16 mouse cellular contexts compared by ENCODE assay signal in genomic region chr19:4247010-4247409, GRCm38 (mm10). TPM values are rescaled to one million over a fixed set of nuclear protein-coding genes. Genes with fewer than 3 reads are reported as not detected.
DNase-seq lines count a peak whose midpoint lies in the region; ATAC-seq and TF ChIP-seq lines count a peak whose summit lies in the region.
"Had no signal": no experiment of that assay in that cellular context is flagged by ENCODE, and none has a peak within 500 bp of the region (broad histone marks: within the 10 kb centered on the region; RNA-seq: fewer than 3 reads in every experiment).

No protein-coding gene starts in this region.

- peak; percentile 62 for DNase-seq in thymus, postnatal 0 days (ENCODE audit: low spot score)
- no peak for DNase-seq in thymus, postnatal 25 days
- DNase-seq in right cerebral cortex, adult 2 months (ENCODE audit: low spot score in 2 of 2) = no peak
- DNase-seq: adrenal gland, adult 2 months; cerebellum, postnatal 25 days had no signal

- no peak overlapping the region for H3K27ac ChIP-seq in intestine, postnatal 0 days (ENCODE audit: low read depth, low read length)
- no peak overlapping the region for H3K27ac ChIP-seq in intestine, embryonic 15.5 days
- H3K27ac ChIP-seq: limb, embryonic 12.5 days had no signal

- 64% methylated on average over 1 of the region's 1 CpGs for WGBS in intestine, postnatal 0 days
- WGBS in intestine, embryonic 15.5 days = 50% methylated on average over 1 of the region's 1 CpGs

- ATAC-seq in intestine, postnatal 0 days = no peak
- no peak for ATAC-seq in intestine, embryonic 15.5 days
- ATAC-seq in common myeloid progenitor, adult 5-6 weeks (replicated peaks; ENCODE audit: low read depth, poor library complexity, severe bottlenecking) = peak; percentile 39; the same call in 1 of the 2 replicates
- no peak for ATAC-seq in frontal cortex, adult (ENCODE audit: low TSS enrichment)

- H3K9me3 ChIP-seq in intestine, postnatal 0 days (ENCODE audit: control insufficient read depth) = no peaks in the 10 kb centered on the region
- no peaks in the 10 kb centered on the region for H3K9me3 ChIP-seq in intestine, embryonic 15.5 days
- H3K9me3 ChIP-seq: limb, embryonic 12.5 days had no signal

- no peaks in the 10 kb centered on the region for H3K4me1 ChIP-seq in intestine, postnatal 0 days (replicated peaks; ENCODE audit: control insufficient read depth, insufficient read depth, low read length)
- H3K4me1 ChIP-seq in intestine, embryonic 15.5 days (replicated peaks) = no peaks in the 10 kb centered on the region
- H3K4me1 ChIP-seq: limb, embryonic 12.5 days had no signal

- no peaks in the 10 kb centered on the region for H3K36me3 ChIP-seq in intestine, postnatal 0 days (ENCODE audit: control insufficient read depth, insufficient read depth)
- H3K36me3 ChIP-seq in intestine, embryonic 15.5 days = no peaks in the 10 kb centered on the region
- H3K36me3 ChIP-seq: limb, embryonic 12.5 days had no signal

- TF ChIP-seq CTCF in intestine, postnatal 0 days (IDR thresholded peaks at IDR 0.05; ENCODE audit: low read depth) = peak; percentile 57

- H3K4me3 ChIP-seq in intestine, postnatal 0 days (ENCODE audit: low read depth, low read length) = no peak overlapping the region
- no peak overlapping the region for H3K4me3 ChIP-seq in intestine, embryonic 15.5 days (replicated peaks)
- H3K4me3 ChIP-seq: limb, embryonic 12.5 days had no signal

- H3K4me2 ChIP-seq in intestine, postnatal 0 days (replicated peaks; ENCODE audit: low read depth) = no peak overlapping the region
- H3K4me2 ChIP-seq in intestine, embryonic 15.5 days (replicated peaks) = no peak overlapping the region
- H3K4me2 ChIP-seq: heart, embryonic 11.5 days; limb, embryonic 12.5 days had no signal

- no peaks in the 10 kb centered on the region for H3K27me3 ChIP-seq in intestine, postnatal 0 days (replicated peaks; ENCODE audit: control insufficient read depth, insufficient read depth, low read length)
- H3K27me3 ChIP-seq in intestine, embryonic 15.5 days (replicated peaks) = no peaks in the 10 kb centered on the region

- H3K9ac ChIP-seq in intestine, postnatal 0 days (ENCODE audit: low read depth, low read length) = no peak overlapping the region
- H3K9ac ChIP-seq in intestine, embryonic 15.5 days = no peak overlapping the region
- H3K9ac ChIP-seq: limb, embryonic 12.5 days had no signal

RNA-seq across cellular contexts. Expression of gene Pold4, which starts 15.3 kb away (rescaled TPM):
- 81.5 and 87.8 TPM in 2 replicates for polyA plus RNA-seq in intestine, postnatal 0 days (2015; fragmentation: Nextera tagmentation; extraction: Ambion mirVana)
- polyA plus RNA-seq in intestine, embryonic 15.5 days (2015; fragmentation: Nextera tagmentation; extraction: Ambion mirVana) = 35.0 and 40.8 TPM in 2 replicates
- polyA plus RNA-seq in thymus, postnatal 0 days (2015; fragmentation: Nextera tagmentation; extraction: Ambion mirVana) = 41.2 and 44.3 TPM in 2 replicates
- total RNA-seq in common myeloid progenitor, adult 5-6 weeks (2017) = 64.3 and 74.0 TPM in 2 replicates

RNA-seq across cellular contexts. Expression of gene Ssh3, which starts 22.0 kb away (rescaled TPM):
- polyA plus RNA-seq in intestine, postnatal 0 days (2015; fragmentation: Nextera tagmentation; extraction: Ambion mirVana) = 18.1 and 18.5 TPM in 2 replicates
- 22.2 and 24.8 TPM in 2 replicates for polyA plus RNA-seq in intestine, embryonic 15.5 days (2015; fragmentation: Nextera tagmentation; extraction: Ambion mirVana)
- polyA plus RNA-seq in thymus, postnatal 0 days (2015; fragmentation: Nextera tagmentation; extraction: Ambion mirVana) = 9.4 and 10.1 TPM in 2 replicates
- total RNA-seq in common myeloid progenitor, adult 5-6 weeks (2017) = 13.6 and 22.7 TPM in 2 replicates

RNA-seq across cellular contexts. Expression of gene AC109138.7, which starts 32.9 kb away (rescaled TPM):
- not detected in 2 replicates for polyA plus RNA-seq in intestine, postnatal 0 days (2015; fragmentation: Nextera tagmentation; extraction: Ambion mirVana)
- polyA plus RNA-seq in intestine, embryonic 15.5 days (2015; fragmentation: Nextera tagmentation; extraction: Ambion mirVana) = not detected in 2 replicates
- not detected in 2 replicates for polyA plus RNA-seq in thymus, postnatal 0 days (2015; fragmentation: Nextera tagmentation; extraction: Ambion mirVana)
- total RNA-seq in common myeloid progenitor, adult 5-6 weeks (2017) = not detected in 2 replicates
- total RNA-seq: adrenal gland, adult 2 months; layer of hippocampus, postnatal 14 days had no signal
- polyA plus RNA-seq: adrenal gland, adult 2 months; frontal cortex, adult 2 months; heart, embryonic 11.5 days; hindbrain, embryonic 11.5 days; kidney, embryonic 14.5 days; limb, embryonic 12.5 days; small intestine, adult 2 months had no signal

RNA-seq across cellular contexts. Expression of gene Clcf1, which starts 33.0 kb away (rescaled TPM):
- 2.4 and 2.5 TPM in 2 replicates for polyA plus RNA-seq in intestine, postnatal 0 days (2015; fragmentation: Nextera tagmentation; extraction: Ambion mirVana)
- 5.7 and 5.9 TPM in 2 replicates for polyA plus RNA-seq in intestine, embryonic 15.5 days (2015; fragmentation: Nextera tagmentation; extraction: Ambion mirVana)
- 2.1 and 2.5 TPM in 2 replicates for polyA plus RNA-seq in thymus, postnatal 0 days (2015; fragmentation: Nextera tagmentation; extraction: Ambion mirVana)
- total RNA-seq in common myeloid progenitor, adult 5-6 weeks (2017) = 2.0 and 5.0 TPM in 2 replicates

RNA-seq across cellular contexts. Expression of gene Ankrd13d, which starts 35.9 kb away (rescaled TPM):
- polyA plus RNA-seq in intestine, postnatal 0 days (2015; fragmentation: Nextera tagmentation; extraction: Ambion mirVana) = 2.0 and 2.4 TPM in 2 replicates
- polyA plus RNA-seq in intestine, embryonic 15.5 days (2015; fragmentation: Nextera tagmentation; extraction: Ambion mirVana) = 5.3 and 5.7 TPM in 2 replicates
- 9.8 and 12.2 TPM in 2 replicates for polyA plus RNA-seq in thymus, postnatal 0 days (2015; fragmentation: Nextera tagmentation; extraction: Ambion mirVana)
- 0.58 and 3.7 TPM in 2 replicates for total RNA-seq in common myeloid progenitor, adult 5-6 weeks (2017)
